Mouse (Mus musculus) heart, postnatal 0 days (tissue): Measurements from ENCODE around the gene H2afj. TPM values are rescaled to one million over a fixed set of nuclear protein-coding genes. Genes with fewer than 3 reads are reported as not detected.

Experiments
- ATAC-seq: fragments of 200-750 bp; cut with Nextera tagmentation; 2 replicates; pipeline ENCODE4 v1.8.0; 2017; ENCODE audit warnings: low read depth, moderate number of reproducible peaks, moderate library complexity; ENCODE audit not compliant: insufficient read depth
- DNase-seq: peaks from one replicate; pipeline ENCODE4 v3.0.0-alpha.2; 2016; ENCODE audit warnings: low spot score
- H3K27ac ChIP-seq: fragments of 300-500 bp; sonication (generic); 2 replicates; pipeline ENCODE4 v1.5.1; 2014; ENCODE audit warnings: low read depth, mild to moderate bottlenecking
- H3K27me3 ChIP-seq: fragments of 300-500 bp; sonication (generic); 2 replicates; pipeline ENCODE4 v1.6.1; 2014; ENCODE audit warnings: low read length, mixed read lengths; ENCODE audit not compliant: control insufficient read depth, insufficient read depth
- H3K36me3 ChIP-seq: fragments of 300-500 bp; sonication (generic); replicated peaks from 2 replicates; pipeline ENCODE4 v1.6.1; 2014; ENCODE audit warnings: low read length, mixed read lengths; ENCODE audit not compliant: control insufficient read depth, insufficient read depth
- H3K4me1 ChIP-seq: fragments of 300-500 bp; sonication (generic); 2 replicates; pipeline ENCODE4 v1.6.1; 2014; ENCODE audit warnings: antibody characterized with exemption; ENCODE audit not compliant: control insufficient read depth, insufficient read depth
- H3K4me2 ChIP-seq: fragments of 300-500 bp; sonication (generic); 2 replicates; pipeline ENCODE4 v1.6.1; 2014; ENCODE audit warnings: low read depth, mild to moderate bottlenecking, low read length, moderate library complexity
- H3K4me3 ChIP-seq: fragments of 300-500 bp; sonication (generic); 2 replicates; pipeline ENCODE4 v1.5.1; 2014; ENCODE audit warnings: low read depth, low read length
- H3K9ac ChIP-seq: fragments of 300-500 bp; sonication (generic); replicated peaks from 2 replicates; pipeline ENCODE4 v1.6.1; 2014; ENCODE audit warnings: low read depth, low read length, mixed read lengths
- H3K9me3 ChIP-seq: fragments of 300-500 bp; sonication (generic); replicated peaks from 2 replicates; pipeline ENCODE4 v1.6.1; 2016; ENCODE audit warnings: low read length; ENCODE audit not compliant: control insufficient read depth
- CTCF ChIP-seq: IDR thresholded peaks from 2 replicates; pipeline ENCODE4 v1.5.1; 2016; ENCODE audit warnings: antibody characterized with exemption, control low read depth, low read depth
- EP300 ChIP-seq: IDR thresholded peaks from 2 replicates; pipeline ENCODE4 v1.6.1; 2016; ENCODE audit warnings: antibody characterized with exemption, low read depth
- WGBS: fragments of 180-500 bp; shearing (Covaris S2); extraction: QIAGEN DNeasy Blood & Tissue Kit; methylation state at CpG from one replicate; pipeline ENCODE4 v1.1.7; 2014; 5-methylcytosine and 5-hydroxymethylcytosine counted together
- polyA plus RNA-seq: library from polyadenylated mRNA; unstranded; fragments of >200 nt; fragmentation: Nextera tagmentation; extraction: Ambion mirVana; gene quantifications from 2 replicates; pipeline ENCODE4 v1.2.1, GENCODE M21; 2015
- total RNA-seq: library from RNA; depleted of rRNA; stranded (reverse); fragments of >200 nt; gene quantifications from 2 replicates; pipeline ENCODE4 v1.2.3, GENCODE M21; 2014; ENCODE audit warnings: low replicate concordance; rRNA removed

The H2afj gene
- 13.1 and 19.3 TPM in 2 replicates for total RNA-seq
- 88.8 and 88.9 TPM in 2 replicates for polyA plus RNA-seq

DNA sequence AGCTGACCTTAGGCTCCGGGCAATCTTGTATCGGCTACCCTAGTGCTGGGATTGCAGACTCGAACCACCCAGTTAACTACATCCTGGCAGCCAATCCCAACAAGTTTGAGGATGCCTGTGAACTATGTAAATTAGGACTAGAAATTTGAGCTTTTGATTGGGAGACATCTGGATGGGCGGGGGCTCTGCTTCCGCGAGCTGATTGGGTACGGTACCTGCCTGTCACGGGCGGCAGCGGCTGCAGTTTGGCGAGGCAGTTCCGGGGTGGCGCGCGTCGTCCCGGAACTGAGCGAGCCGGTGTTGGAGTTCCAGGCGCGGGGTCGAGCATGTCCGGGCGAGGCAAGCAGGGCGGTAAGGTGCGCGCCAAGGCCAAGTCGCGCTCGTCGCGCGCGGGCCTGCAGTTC is at the start of gene H2afj:
H2afj (plus strand) TSS at position 231 of the 404 bp plus-strand sequence.
- TF ChIP-seq EP300 (no peak), CTCF (no peak)
- peaks cover 11% of the 10 kb centered on the region for H3K36me3 ChIP-seq
- WGBS, result 0% methylated on average over 34 of the region's 34 CpGs
- no peaks in the 10 kb centered on the region for H3K9me3 ChIP-seq
- DNase-seq, result peak; percentile 97
- peak; percentile 85 for ATAC-seq
- peak within 1 kb of the TSS; percentile 91 for H3K4me2 ChIP-seq
- peak within 1 kb of the TSS; percentile 90 for H3K4me3 ChIP-seq
- peaks cover 15% of the 10 kb centered on the region for H3K4me1 ChIP-seq
- peak within 1 kb of the TSS; percentile 60 for H3K27ac ChIP-seq
- no peaks in the 10 kb centered on the region for H3K27me3 ChIP-seq
- peak within 1 kb of the TSS; percentile 72 for H3K9ac ChIP-seq

DNA sequence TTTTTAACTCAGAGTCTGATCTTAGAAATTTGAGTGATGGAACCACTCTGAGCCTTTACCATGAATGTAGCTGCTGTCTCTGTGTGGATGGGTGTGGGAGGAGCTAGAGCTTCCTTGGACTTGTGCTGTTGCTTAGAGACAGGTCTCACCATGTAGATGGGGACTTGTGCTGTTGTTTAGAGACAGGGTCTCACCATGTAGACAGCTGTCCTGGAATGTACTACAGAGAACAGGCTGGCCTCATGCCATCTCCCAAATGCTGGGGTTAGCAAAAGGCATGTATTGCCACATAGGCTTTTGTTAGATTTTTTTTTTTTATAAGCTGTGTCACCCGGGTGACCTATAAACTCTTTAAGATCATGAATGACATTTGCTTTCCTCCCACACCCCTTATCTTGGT is 44.1 kb upstream of the H2afj start:
- DNase-seq, result no peak

DNA sequence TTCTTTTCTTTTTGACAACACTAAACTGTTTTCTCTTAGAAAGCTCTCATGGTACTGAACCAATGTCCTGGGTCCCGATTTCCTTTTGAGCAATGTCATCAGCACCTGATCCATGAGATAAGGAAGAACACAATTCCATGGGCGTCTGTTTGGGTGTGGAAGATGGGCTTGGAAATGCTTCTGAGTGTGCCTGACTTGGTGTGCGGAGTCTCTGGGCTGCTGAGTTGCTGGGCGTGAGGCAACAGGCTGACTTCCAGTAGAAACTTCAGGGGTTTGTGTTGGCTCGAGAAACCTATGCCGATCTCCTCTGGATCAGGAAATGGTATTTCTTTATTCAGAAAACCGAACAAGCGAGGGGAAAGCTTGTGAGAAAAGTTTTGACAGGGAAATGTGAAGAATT is 38.9 kb upstream of the H2afj start:
- H3K27me3 ChIP-seq, result no peaks in the 10 kb centered on the region
- no peaks in the 10 kb centered on the region for H3K9me3 ChIP-seq
- no peak overlapping the region for H3K27ac ChIP-seq
- 65% methylated on average over 8 of the region's 8 CpGs for WGBS
- no peaks in the 10 kb centered on the region for H3K36me3 ChIP-seq
- ATAC-seq (no peak), DNase-seq (no peak)
- H3K4me1 ChIP-seq, result peaks cover 4% of the 10 kb centered on the region
- H3K9ac ChIP-seq, result no peak overlapping the region
- TF ChIP-seq EP300, result no peak
- no peak overlapping the region for H3K4me2 ChIP-seq
- no peak overlapping the region for H3K4me3 ChIP-seq

More for the DNA sequence above, 44.1 kb upstream of the H2afj start:
- Histone ChIP-seq H3K4me2 (no peak overlapping the region), H3K4me3 (no peak overlapping the region), H3K27me3 (no peaks in the 10 kb centered on the region), H3K27ac (no peak overlapping the region), H3K9me3 (no peaks in the 10 kb centered on the region), H3K9ac (no peak overlapping the region), H3K36me3 (no peaks in the 10 kb centered on the region), H3K4me1 (peaks cover 10% of the 10 kb centered on the region)
- peak; percentile 14; the same call in 1 of the 2 replicates for ATAC-seq
- WGBS, result 4% methylated on average over 1 of the region's 1 CpGs
- TF ChIP-seq EP300, result no peak
- no peak for TF ChIP-seq CTCF

DNA sequence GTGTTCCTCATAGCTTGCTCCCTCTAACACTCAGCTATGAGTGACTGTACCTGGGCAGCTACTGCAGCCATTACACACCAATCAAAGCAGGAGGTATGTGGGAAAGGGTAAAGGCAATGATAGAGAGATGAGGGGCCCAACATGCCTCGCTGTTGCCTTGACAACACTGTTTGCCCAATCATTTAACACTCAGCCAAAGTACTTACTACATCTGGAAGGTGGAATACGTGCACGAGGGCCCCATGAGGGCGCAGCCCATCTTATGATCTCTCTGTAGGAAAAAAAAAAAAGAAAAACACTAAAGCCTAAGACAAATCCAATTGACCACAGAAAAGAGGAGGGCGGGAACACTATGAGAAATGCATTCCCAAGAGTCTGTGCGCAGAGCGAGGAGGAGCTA is 38.2 kb upstream of the H2afj start:
- Histone ChIP-seq H3K4me3 (no peak overlapping the region), H3K27me3 (no peaks in the 10 kb centered on the region), H3K9ac (no peak overlapping the region), H3K27ac (no peak overlapping the region), H3K36me3 (no peaks in the 10 kb centered on the region), H3K4me2 (no peak overlapping the region), H3K4me1 (no peaks in the 10 kb centered on the region), H3K9me3 (no peaks in the 10 kb centered on the region)
- ATAC-seq (no peak), DNase-seq (no peak)
- 75% methylated on average over 7 of the region's 7 CpGs for WGBS
- no peak for TF ChIP-seq EP300
- TF ChIP-seq CTCF, result no peak

DNA sequence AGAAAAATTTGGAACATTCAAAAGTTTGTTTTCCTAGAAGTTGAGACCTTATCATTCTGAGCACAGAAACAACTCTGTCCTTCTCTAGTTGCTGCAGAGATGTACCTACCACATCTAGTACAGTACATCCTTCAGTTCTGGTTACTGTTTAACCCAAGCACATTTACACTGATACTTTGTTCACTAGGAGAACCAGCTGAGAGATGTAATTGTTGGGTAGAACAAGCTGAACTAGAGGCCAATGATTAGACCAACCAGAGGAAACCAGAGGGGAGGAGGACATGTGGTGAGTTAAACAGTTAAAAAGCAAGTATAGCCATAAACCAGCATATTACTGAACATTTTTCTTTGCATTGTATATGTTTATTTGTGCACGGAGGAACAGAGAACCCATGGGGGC is 31.7 kb upstream of the H2afj start:
- ATAC-seq, result no peak
- no peak overlapping the region for H3K4me3 ChIP-seq
- H3K4me1 ChIP-seq, result no peaks in the 10 kb centered on the region
- DNase-seq, result no peak
- H3K9ac ChIP-seq, result no peak overlapping the region
- H3K27me3 ChIP-seq, result no peaks in the 10 kb centered on the region
- no peak overlapping the region for H3K27ac ChIP-seq
- TF ChIP-seq EP300 (no peak), CTCF (no peak)
- no peaks in the 10 kb centered on the region for H3K9me3 ChIP-seq
- no peak overlapping the region for H3K4me2 ChIP-seq
- no peaks in the 10 kb centered on the region for H3K36me3 ChIP-seq
- WGBS, result 83% methylated on average over 1 of the region's 1 CpGs

DNA sequence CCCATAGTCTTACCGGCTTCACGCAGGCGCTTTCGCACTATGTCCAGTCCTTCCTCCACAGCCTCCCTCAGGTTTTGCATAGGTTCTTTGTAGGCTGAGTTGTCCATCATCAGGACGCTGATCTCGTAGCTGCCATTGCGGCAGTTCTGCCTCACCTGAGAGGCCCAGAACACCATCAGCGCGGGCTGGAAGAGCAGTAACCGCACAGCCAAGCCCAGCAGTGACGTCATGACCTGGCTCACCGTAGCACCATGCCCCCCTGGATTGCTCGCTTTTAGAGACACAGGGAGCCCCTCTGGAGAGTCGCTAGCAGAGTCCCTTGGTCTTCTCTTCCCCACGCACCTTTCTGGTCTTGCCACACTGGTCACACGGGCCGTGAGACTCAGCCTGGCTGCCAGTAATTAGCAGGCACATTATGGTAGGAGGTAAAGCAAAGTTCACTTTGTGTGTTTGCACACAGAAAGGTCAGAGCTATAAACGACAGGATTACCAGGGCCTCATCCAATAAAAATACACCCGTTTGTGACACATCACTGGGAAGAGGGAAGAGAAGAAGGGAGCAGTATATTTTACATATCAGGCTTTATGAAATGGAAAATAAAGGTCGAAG is 26.6 kb upstream of the H2afj start, which contains the start of gene Gucy2c:
Gucy2c (minus strand) TSS at position 389 of the 610 bp plus-strand sequence.
- Histone ChIP-seq H3K4me2 (no peak within 1 kb of the TSS), H3K4me3 (no peak within 1 kb of the TSS), H3K36me3 (no peaks in the 10 kb centered on the region), H3K9ac (no peak within 1 kb of the TSS), H3K4me1 (no peaks in the 10 kb centered on the region), H3K27me3 (no peaks in the 10 kb centered on the region), H3K27ac (no peak within 1 kb of the TSS), H3K9me3 (no peaks in the 10 kb centered on the region)
- WGBS, result 73% methylated on average over 20 of the region's 20 CpGs
- TF ChIP-seq CTCF (no peak), EP300 (no peak)
- ATAC-seq, result no peak
- no peak for DNase-seq
